28 mouse cellular contexts compared by ENCODE assay signal in the genomic region with DNA sequence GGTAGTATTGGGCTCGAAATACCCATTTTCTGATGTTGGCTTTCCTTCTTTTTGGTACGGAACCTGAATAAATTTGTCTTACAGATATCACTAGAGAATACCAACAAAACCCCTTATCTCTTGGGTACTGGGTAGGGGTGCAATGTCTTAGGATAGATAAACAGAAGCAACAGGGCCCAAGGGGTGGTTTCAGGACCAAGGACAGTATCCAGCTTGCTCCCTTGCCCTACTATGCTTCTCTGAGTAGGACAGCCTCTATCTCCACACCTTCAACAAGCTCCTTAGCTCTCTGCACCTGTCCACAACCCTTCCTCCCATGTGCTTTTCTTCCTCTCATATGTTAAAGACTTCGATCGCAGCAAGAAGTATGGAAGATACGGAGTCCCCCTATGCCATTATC.
DNase-seq lines count a peak whose midpoint lies in the region; ATAC-seq and TF ChIP-seq lines count a peak whose summit lies in the region.
"Had no signal": no experiment of that assay in that cellular context is flagged by ENCODE, and none has a peak within 500 bp of the region (broad histone marks: within the 10 kb centered on the region; RNA-seq: fewer than 3 reads in every experiment).

No protein-coding gene starts in this region.

- H3K4me1 ChIP-seq in liver, embryonic 12.5 days, result peaks cover 13% of the 10 kb centered on the region
- H3K4me1 ChIP-seq in liver, embryonic 11.5 days (replicated peaks; ENCODE audit: control insufficient read depth, insufficient read depth, low read length), result no peaks in the 10 kb centered on the region
- H3K4me1 ChIP-seq in ES-E14 (ENCODE audit: control insufficient read depth in 2 of 2, insufficient read depth in 2 of 2, low read length in 2 of 2, poor library complexity in 1 of 2), result 0 out of 4 replicates have a peak, but pooled peaks cover 0 to 2% of the 10 kb centered on the region in 2 experiments
- peaks cover 7% of the 10 kb centered on the region for H3K4me1 ChIP-seq in midbrain, embryonic 15.5 days

- 71% methylated on average over 5 of the region's 5 CpGs for WGBS in liver, embryonic 12.5 days (ENCODE audit: insufficient replicate concordance)
- 81% methylated on average over 5 of the region's 5 CpGs for WGBS in liver, embryonic 11.5 days
- whole genome bisulfite sequencing in midbrain, embryonic 15.5 days, result 87% methylated on average over 5 of the region's 5 CpGs

- intact Hi-C loops in left cerebral cortex, postnatal 4 days (cut with DNase I), result no loop called here

- no peak overlapping the region for H3K9ac ChIP-seq in liver, embryonic 12.5 days
- H3K9ac ChIP-seq in liver, embryonic 11.5 days (ENCODE audit: low read depth, low read length), result no peak overlapping the region
- H3K9ac ChIP-seq in ES-E14 (ENCODE audit: insufficient read depth, low read depth, low read length, poor library complexity, severe bottlenecking), result no peak overlapping the region
- H3K9ac ChIP-seq in midbrain, embryonic 15.5 days, result no peak overlapping the region
- H3K9ac ChIP-seq: heart, embryonic 15.5 days; hindbrain, embryonic 12.5 days; limb, embryonic 12.5 days; liver, embryonic 14.5 days; lung, embryonic 14.5 days; midbrain, embryonic 12.5 days had no signal

- H3K9me3 ChIP-seq in liver, embryonic 12.5 days (replicated peaks), result no peaks in the 10 kb centered on the region
- H3K9me3 ChIP-seq in liver, embryonic 11.5 days (ENCODE audit: control insufficient read depth, low read length), result no peaks in the 10 kb centered on the region
- no peaks in the 10 kb centered on the region for H3K9me3 ChIP-seq in ES-E14 (ENCODE audit: control insufficient read depth, insufficient read depth, low read depth, low read length)
- no peaks in the 10 kb centered on the region for H3K9me3 ChIP-seq in midbrain, embryonic 15.5 days
- H3K9me3 ChIP-seq: heart, embryonic 10.5 days; heart, embryonic 15.5 days; hindbrain, embryonic 12.5 days; limb, embryonic 12.5 days; midbrain, embryonic 12.5 days had no signal

- no peak for DNase-seq in liver, embryonic 11.5 days (ENCODE audit: low spot score)
- peak; percentile 27 for DNase-seq in ES-E14 (ENCODE audit: low read depth, low spot score)
- DNase-seq in c-Kit-positive CD71-negative TER-119-negative erythroid progenitor cells, embryonic 14.5 days (ENCODE audit: low read depth), result peak; percentile 13
- no peak for DNase-seq in left cerebral cortex, postnatal 4 days
- DNase-seq: adrenal gland, postnatal 25 days; B cell, adult 2 months; cerebellum, adult 8-10 months; cerebellum, postnatal 36 days; gastrocnemius, postnatal 14 days; heart, postnatal 36 days; kidney, adult 9 months; kidney, postnatal 10 days; layer of hippocampus, postnatal 36 days; lung, embryonic 14.5 days; right cerebral cortex, postnatal 14 days; thymus, postnatal 36 days had no signal

- no peaks in the 10 kb centered on the region for H3K27me3 ChIP-seq in liver, embryonic 12.5 days (replicated peaks)
- no peaks in the 10 kb centered on the region for H3K27me3 ChIP-seq in liver, embryonic 11.5 days (replicated peaks; ENCODE audit: control insufficient read depth, insufficient read depth, low read length)
- H3K27me3 ChIP-seq in midbrain, embryonic 15.5 days (replicated peaks), result no peaks in the 10 kb centered on the region
- H3K27me3 ChIP-seq: heart, embryonic 15.5 days; hindbrain, embryonic 12.5 days; limb, embryonic 12.5 days; midbrain, embryonic 12.5 days had no signal

- H3K4me2 ChIP-seq in liver, embryonic 12.5 days, result no peak overlapping the region
- H3K4me2 ChIP-seq in liver, embryonic 11.5 days, result no peak overlapping the region
- H3K4me2 ChIP-seq in midbrain, embryonic 15.5 days, result no peak overlapping the region
- H3K4me2 ChIP-seq: heart, embryonic 15.5 days; hindbrain, embryonic 12.5 days; limb, embryonic 12.5 days; lung, embryonic 14.5 days; midbrain, embryonic 12.5 days had no signal

- H3K36me3 ChIP-seq in liver, embryonic 12.5 days, result no peaks in the 10 kb centered on the region
- H3K36me3 ChIP-seq in liver, embryonic 11.5 days (ENCODE audit: control insufficient read depth, insufficient read depth, low read length), result no peaks in the 10 kb centered on the region
- H3K36me3 ChIP-seq in ES-E14 (ENCODE audit: control insufficient read depth, insufficient read depth, low read length, poor library complexity, severe bottlenecking), result no peaks in the 10 kb centered on the region
- no peaks in the 10 kb centered on the region for H3K36me3 ChIP-seq in midbrain, embryonic 15.5 days (replicated peaks)
- H3K36me3 ChIP-seq: heart, embryonic 10.5 days; heart, embryonic 15.5 days; hindbrain, embryonic 12.5 days; limb, embryonic 12.5 days; midbrain, embryonic 12.5 days had no signal

- no peak overlapping the region for H3K4me3 ChIP-seq in liver, embryonic 12.5 days
- no peak overlapping the region for H3K4me3 ChIP-seq in liver, embryonic 11.5 days (ENCODE audit: low read depth, low read length)
- no peak overlapping the region for H3K4me3 ChIP-seq in ES-E14 (ENCODE audit: insufficient read depth in 1 of 2, low read depth in 1 of 2, low read length in 2 of 2, poor library complexity in 1 of 2, severe bottlenecking in 1 of 2)
- no peak overlapping the region for H3K4me3 ChIP-seq in midbrain, embryonic 15.5 days
- H3K4me3 ChIP-seq: heart, embryonic 10.5 days; heart, embryonic 15.5 days; hindbrain, embryonic 12.5 days; limb, embryonic 12.5 days; midbrain, embryonic 12.5 days had no signal

- ATAC-seq in liver, embryonic 12.5 days, result 0 out of 2 replicates have a peak, but pooled peaks have one; percentile 24
- no peak for ATAC-seq in liver, embryonic 11.5 days (replicated peaks; ENCODE audit: low FRiP score)
- ATAC-seq in megakaryocyte-erythroid progenitor cell, adult 5-6 weeks (replicated peaks; ENCODE audit: low FRiP score, low TSS enrichment, poor library complexity, severe bottlenecking), result peak; percentile 61
- ATAC-seq in erythroblast, adult 5-6 weeks (replicated peaks; ENCODE audit: low FRiP score, poor library complexity, severe bottlenecking), result no peak
- no peak for ATAC-seq in midbrain, embryonic 15.5 days (replicated peaks)
- ATAC-seq: forebrain, embryonic 14.5 days; intestine, postnatal 0 days had no signal

- no peak overlapping the region for H3K27ac ChIP-seq in liver, embryonic 12.5 days
- no peak overlapping the region for H3K27ac ChIP-seq in liver, embryonic 11.5 days (ENCODE audit: low read depth, low read length)
- H3K27ac ChIP-seq in ES-E14 (ENCODE audit: insufficient read depth, low read depth, low read length, poor library complexity, severe bottlenecking), result no peak overlapping the region
- H3K27ac ChIP-seq in midbrain, embryonic 15.5 days, result no peak overlapping the region
- H3K27ac ChIP-seq: heart, embryonic 10.5 days; heart, embryonic 15.5 days; hindbrain, embryonic 12.5 days; limb, embryonic 12.5 days; liver, embryonic 14.5 days; midbrain, embryonic 12.5 days had no signal

- in situ Hi-C loops in ES-E14 (cut with MboI; ENCODE audit: low sequenced_read_pairs in 2 of 2, unreplicated experiment in 2 of 2), result no loop called here

TF ChIP-seq in ES-E14, 5 proteins besides CTCF, POLR2A, EP300 and RAD21:
- TF ChIP-seq ZC3H11A (IDR thresholded peaks at IDR 0.05; ENCODE audit: borderline replicate concordance, low read depth, low read length) (no peak), ZNF384 (IDR thresholded peaks at IDR 0.05; ENCODE audit: low read depth, low read length) (no peak), HCFC1 (IDR thresholded peaks at IDR 0.05; ENCODE audit: borderline replicate concordance, insufficient read depth, low read length) (no peak), CHD2 (IDR thresholded peaks at IDR 0.05; ENCODE audit: low read depth, low read length) (no peak), MAFK (IDR thresholded peaks at IDR 0.05; ENCODE audit: insufficient read depth, low read depth, low read length) (no peak)

Comparison
In these comparisons a context has a peak if more than half of its experiments do, and no peak if none do; other contexts are left out.
1. ATAC-seq: peak in liver, embryonic 12.5 days (single experiment) and megakaryocyte-erythroid progenitor cell, adult 5-6 weeks (single experiment); none in liver, embryonic 11.5 days (single experiment), erythroblast, adult 5-6 weeks (single experiment) and midbrain, embryonic 15.5 days (single experiment).
2. DNase-seq: peak in ES-E14 (single experiment) and c-Kit-positive CD71-negative TER-119-negative erythroid progenitor cells, embryonic 14.5 days (single experiment); none in liver, embryonic 11.5 days (single experiment) and left cerebral cortex, postnatal 4 days (single experiment).